Mouse (Mus musculus) myocyte (in vitro differentiated cells): ENCODE measurements at regions not wholly inside any gene's neighbourhood (a gene's known extent, or its start where the extent isn't known, plus 50 kb on each side); places are given as distances from the start of the nearest gene placed in this dataset.

Experiments used
- MAX ChIP-seq: IDR thresholded peaks from one replicate; pipeline ENCODE4 v1.6.1; 2011; ENCODE audit warnings: low read depth, mild to moderate bottlenecking, control low read depth
- POLR2A ChIP-seq: IDR thresholded peaks from one replicate; pipeline ENCODE4 v1.6.1; 2011; ENCODE audit warnings: low read depth, mild to moderate bottlenecking, control low read depth, moderate library complexity; ENCODE audit not compliant: insufficient read length
- POLR2AphosphoS2 ChIP-seq: IDR thresholded peaks from one replicate; pipeline ENCODE4 v1.6.1; 2011; ENCODE audit warnings: low read depth, control low read depth; ENCODE audit not compliant: insufficient read length
- SRF ChIP-seq: IDR thresholded peaks from one replicate; pipeline ENCODE4 v1.6.1; 2011; ENCODE audit warnings: low read depth; ENCODE audit not compliant: control insufficient read depth, insufficient read length
- TCF12 ChIP-seq: IDR thresholded peaks from one replicate; pipeline ENCODE4 v1.6.1; 2011; ENCODE audit warnings: mild to moderate bottlenecking, control low read depth; ENCODE audit not compliant: poor library complexity, insufficient read depth, severe bottlenecking
- TCF3 ChIP-seq: IDR thresholded peaks from one replicate; pipeline ENCODE4 v1.6.1; 2011; ENCODE audit warnings: low read depth, control low read depth; ENCODE audit not compliant: insufficient read length

DNA sequence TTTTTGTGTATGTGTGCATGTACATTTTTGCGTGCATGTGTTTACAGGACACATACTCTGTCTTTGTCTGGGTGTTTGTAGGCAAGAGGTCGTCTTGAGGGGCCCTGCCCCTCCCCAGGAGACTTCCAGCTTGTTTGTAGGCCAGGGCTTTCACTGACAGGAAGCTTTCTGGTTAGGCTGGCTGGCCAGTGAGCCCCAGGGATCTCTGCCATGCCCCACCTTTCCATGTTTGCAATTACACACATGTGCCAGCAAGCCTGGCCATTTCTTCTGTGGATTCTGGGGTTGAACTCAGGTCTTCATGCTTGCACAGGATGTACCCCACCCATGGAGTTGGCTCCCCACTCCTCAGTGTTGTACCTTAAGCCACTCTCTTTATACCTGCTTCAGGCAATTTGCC is 166.4 kb downstream of the Gm11077 start:
- TF ChIP-seq POLR2A (no peak), MAX (no peak), TCF3 (no peak), SRF (no peak), TCF12 (no peak), POLR2AphosphoS2 (no peak)
